Mouse (Mus musculus): ENCODE data around the gene 9130204L05Rik.
A peak's percentile ranks its signal among the peaks of the same experiment; 100 is the strongest.

The 9130204L05Rik gene

DNA sequence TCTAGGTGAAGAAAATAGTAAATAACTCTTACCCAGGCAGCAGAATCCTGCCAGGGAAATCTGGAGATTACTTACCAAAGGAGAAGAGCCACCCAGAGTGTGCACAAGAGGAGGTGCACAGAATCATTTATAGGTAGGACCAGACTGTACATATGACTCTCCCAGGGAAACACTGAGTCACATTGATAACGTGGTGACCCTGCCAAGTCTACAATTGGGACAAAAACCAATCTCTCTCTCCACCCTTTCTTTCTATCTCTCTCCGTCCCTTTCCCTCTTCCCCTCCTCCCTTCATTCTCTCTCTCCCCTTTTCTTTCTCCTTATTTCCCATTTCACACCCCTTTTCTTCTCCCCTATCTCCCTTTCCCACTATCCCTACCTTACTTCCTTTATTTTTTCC lies at the start of gene 9130204L05Rik:
Gene 9130204L05Rik, minus strand, starts transcription at position 101 of the 400 bp plus-strand sequence.
- no peak for DNase-seq (ENCODE audit: low spot score)

DNA sequence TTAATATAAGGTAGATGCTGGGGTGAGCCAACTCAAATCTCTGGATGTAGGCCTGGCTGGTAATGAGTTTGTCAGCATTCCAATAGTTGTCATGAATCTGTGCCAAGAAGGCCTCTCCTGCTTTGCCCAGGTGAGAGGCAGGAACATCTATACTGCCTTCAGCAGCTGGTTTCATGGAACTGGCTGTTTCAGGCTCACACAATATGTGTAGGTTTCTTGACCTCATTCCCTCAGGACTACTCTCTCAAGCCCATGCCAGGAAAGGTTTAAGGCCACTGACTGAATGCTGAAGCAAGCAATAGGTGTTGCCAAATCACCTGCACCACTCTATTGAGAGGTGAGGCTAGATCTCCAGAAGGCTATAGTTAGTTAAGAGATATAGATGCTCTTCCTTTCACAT lies 18.1 kb upstream of the 9130204L05Rik start:
- no peak for DNase-seq (ENCODE audit: low spot score)

DNA sequence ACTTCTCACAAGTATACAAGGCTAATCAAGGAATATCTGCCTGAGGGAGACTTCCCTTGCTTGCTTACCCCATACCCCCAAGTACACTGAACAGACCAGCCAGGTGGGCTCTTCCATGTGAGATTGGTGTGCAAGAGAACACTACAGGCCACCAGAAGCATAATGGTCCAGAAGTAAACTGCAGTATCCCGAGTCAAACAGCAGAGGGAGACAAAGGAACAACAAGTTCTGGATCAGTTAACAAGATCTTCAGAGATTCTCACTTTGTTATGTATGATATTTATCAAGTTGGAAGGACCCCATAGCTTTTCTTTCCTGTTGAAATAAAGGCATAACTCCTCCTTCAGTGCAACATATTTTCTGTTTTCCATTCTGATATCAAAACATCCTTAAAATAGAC lies 31.4 kb downstream of the 9130204L05Rik start:
- peak; percentile 3 for DNase-seq (ENCODE audit: low spot score)

DNA sequence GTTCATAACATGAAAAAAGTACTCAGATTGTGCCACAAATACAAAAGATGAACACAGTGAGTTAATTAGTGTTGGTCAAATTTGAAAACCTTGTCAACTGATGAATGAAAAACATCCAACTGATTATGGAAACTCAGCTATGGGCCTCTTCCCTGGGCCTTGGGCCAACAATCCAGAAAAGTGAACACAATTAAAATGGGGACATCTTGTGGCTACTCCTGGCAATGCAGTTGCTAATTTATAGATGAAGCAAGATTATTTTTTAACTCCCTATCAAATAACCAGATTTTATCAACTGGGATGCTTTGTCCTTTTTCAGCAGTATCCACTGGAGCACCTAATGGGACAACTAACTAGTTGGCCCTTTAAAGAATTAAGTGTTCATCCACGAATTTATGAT lies 37.9 kb downstream of the 9130204L05Rik start:
- no peak for DNase-seq (ENCODE audit: low spot score)
